Mouse (Mus musculus) CH12.LX (cell line): ENCODE measurements around the gene Tmc5. TPM values are rescaled to one million over a fixed set of nuclear protein-coding genes. Genes with fewer than 3 reads are reported as not detected.

ENCODE experiments used
- DNase-seq: peaks from one replicate; pipeline ENCODE4 v3.0.0-alpha.2; 2013; ENCODE audit errors: extremely low read depth
- H3K27ac ChIP-seq: 2 replicates; pipeline ENCODE4 v1.5.1; 2012; ENCODE audit warnings: low read depth, mild to moderate bottlenecking, control low read depth, moderate library complexity; ENCODE audit not compliant: insufficient read depth
- H3K27me3 ChIP-seq: replicated peaks from 2 replicates; pipeline ENCODE3; 2012; ENCODE audit warnings: inconsistent platforms
- H3K36me3 ChIP-seq, 2 experiments: replicated peaks in 1 of 2; 2 replicates each; pipeline versions ENCODE3 to v1.6.1; 2012; ENCODE audit warnings: inconsistent platforms in 1 of 2, low read length in 1 of 2, mild to moderate bottlenecking in 1 of 2, mixed read lengths in 1 of 2, moderate library complexity in 1 of 2; ENCODE audit not compliant: control insufficient read depth in 1 of 2, insufficient read depth in 1 of 2
- H3K4me1 ChIP-seq, 2 experiments: 2 replicates each; pipeline ENCODE4 v1.6.1; 2012; ENCODE audit warnings: inconsistent platforms in 1 of 2, moderate library complexity in 1 of 2; ENCODE audit not compliant: insufficient read depth in 2 of 2, control insufficient read depth in 1 of 2
- H3K4me2 ChIP-seq: 2 replicates; pipeline ENCODE4 v1.6.1; 2012; ENCODE audit warnings: low read depth, mild to moderate bottlenecking, control low read depth; ENCODE audit not compliant: poor library complexity, insufficient read depth, severe bottlenecking
- H3K4me3 ChIP-seq, 3 experiments: fragments of 150-350 bp in 1 of 3; sonication (generic) in 1 of 3; replicated peaks in 1 of 3; 2 replicates each; pipeline versions ENCODE3 to v1.5.1; 2011 to 2012; ENCODE audit warnings: low read depth in 2 of 3, low read length in 2 of 3, mild to moderate bottlenecking in 2 of 3, moderate library complexity in 2 of 3, control low read depth in 1 of 3, improper control_type of control experiment in 1 of 3, inconsistent platforms in 1 of 3, mixed read lengths in 1 of 3; ENCODE audit not compliant: poor library complexity in 1 of 3
- H3K79me2 ChIP-seq: replicated peaks from 2 replicates; pipeline ENCODE4 v1.6.1; 2012; ENCODE audit warnings: mild to moderate bottlenecking, moderate library complexity; ENCODE audit not compliant: control insufficient read depth, poor library complexity, insufficient read depth, severe bottlenecking; ENCODE audit errors: extremely low read depth
- H3K9ac ChIP-seq: 2 replicates; pipeline ENCODE4 v1.6.1; 2012; ENCODE audit warnings: low read depth, mild to moderate bottlenecking, control low read depth, moderate library complexity; ENCODE audit not compliant: insufficient read depth
- H3K9me3 ChIP-seq: replicated peaks from 2 replicates; pipeline ENCODE3; 2012; ENCODE audit warnings: low read length, inconsistent platforms, mixed read lengths
- BHLHE40 ChIP-seq: IDR thresholded peaks from 2 replicates; pipeline ENCODE4 v1.6.1; 2011; ENCODE audit warnings: mild to moderate bottlenecking, low read depth, low read length, improper control_type of control experiment
- CTCF ChIP-seq, 2 experiments: IDR thresholded peaks in 1 of 2; conservative IDR thresholded peaks in 1 of 2; 2 replicates each; pipeline ENCODE4 v1.5.1; 2011 to 2012; ENCODE audit warnings: low read depth in 2 of 2, low read length in 2 of 2, improper control_type of control experiment in 1 of 2, inconsistent platforms in 1 of 2, mild to moderate bottlenecking in 1 of 2, moderate library complexity in 1 of 2
- ELF1 ChIP-seq: IDR thresholded peaks from 2 replicates; pipeline ENCODE4 v1.6.1; 2014; ENCODE audit warnings: low read depth, mild to moderate bottlenecking, inconsistent platforms, low read length, improper control_type of control experiment
- EP300 ChIP-seq: IDR thresholded peaks from 2 replicates; pipeline ENCODE4 v1.6.1; 2011; ENCODE audit warnings: low read length, improper control_type of control experiment
- HCFC1 ChIP-seq: IDR thresholded peaks from 2 replicates; pipeline ENCODE4 v1.6.1; 2012; ENCODE audit warnings: low read depth, mild to moderate bottlenecking, inconsistent platforms, low read length, improper control_type of control experiment
- JUN ChIP-seq: IDR thresholded peaks from 2 replicates; pipeline ENCODE4 v1.6.1; 2011; ENCODE audit warnings: low read depth, mild to moderate bottlenecking, low read length, improper control_type of control experiment, moderate library complexity; ENCODE audit not compliant: insufficient read depth
- JUND ChIP-seq: conservative IDR thresholded peaks from 2 replicates; pipeline ENCODE4 v1.6.1; 2011; ENCODE audit warnings: low read depth, low read length, improper control_type of control experiment
- KAT2A ChIP-seq: IDR thresholded peaks from 2 replicates; pipeline ENCODE4 v1.6.1; 2012; ENCODE audit warnings: low read length, improper control_type of control experiment, inconsistent platforms; ENCODE audit not compliant: insufficient replicate concordance
- MAFK ChIP-seq: IDR thresholded peaks from 2 replicates; pipeline ENCODE4 v1.6.1; 2011; ENCODE audit warnings: low read length, improper control_type of control experiment; ENCODE audit not compliant: insufficient replicate concordance
- MAZ ChIP-seq: IDR thresholded peaks from 2 replicates; pipeline ENCODE4 v1.6.1; 2012; ENCODE audit warnings: low read depth, mild to moderate bottlenecking, inconsistent platforms, low read length, improper control_type of control experiment, moderate library complexity
- MXI1 ChIP-seq: IDR thresholded peaks from 2 replicates; pipeline ENCODE4 v1.6.1; 2011; ENCODE audit warnings: mild to moderate bottlenecking, low read depth, low read length, improper control_type of control experiment
- NELFE ChIP-seq: IDR thresholded peaks from 2 replicates; pipeline ENCODE4 v1.6.1; 2011; ENCODE audit warnings: low read depth, low read length, improper control_type of control experiment
- NRF1 ChIP-seq: IDR thresholded peaks from 2 replicates; pipeline ENCODE4 v1.6.1; 2014; ENCODE audit warnings: low read depth, mild to moderate bottlenecking, inconsistent platforms, low read length, improper control_type of control experiment, moderate library complexity
- POLR2A ChIP-seq: IDR thresholded peaks from 2 replicates; pipeline ENCODE4 v1.6.1; 2011; ENCODE audit warnings: low read depth, mild to moderate bottlenecking, improper control_type of control experiment, low read length
- POLR2AphosphoS2 ChIP-seq: IDR thresholded peaks from 2 replicates; pipeline ENCODE4 v1.6.1; 2011; ENCODE audit warnings: low read depth, low read length, improper control_type of control experiment
- RAD21 ChIP-seq: IDR thresholded peaks from 2 replicates; pipeline ENCODE4 v1.6.1; 2011; ENCODE audit warnings: low read depth, mild to moderate bottlenecking, low read length, improper control_type of control experiment, moderate library complexity
- SIN3A ChIP-seq: IDR thresholded peaks from 2 replicates; pipeline ENCODE4 v1.6.1; 2012; ENCODE audit warnings: low read length, improper control_type of control experiment, inconsistent platforms
- SMC3 ChIP-seq: IDR thresholded peaks from 2 replicates; pipeline ENCODE4 v1.6.1; 2011; ENCODE audit warnings: low read depth, low read length, improper control_type of control experiment
- TBP ChIP-seq: conservative IDR thresholded peaks from 2 replicates; pipeline ENCODE4 v1.6.1; 2011; ENCODE audit warnings: low read depth, low read length, improper control_type of control experiment
- TCF12 ChIP-seq: IDR thresholded peaks from 2 replicates; pipeline ENCODE4 v1.6.1; 2014; ENCODE audit warnings: low read depth, mild to moderate bottlenecking, inconsistent platforms, low read length, improper control_type of control experiment
- USF1 ChIP-seq: IDR thresholded peaks from 2 replicates; pipeline ENCODE4 v1.6.1; 2014; ENCODE audit warnings: low read depth, mild to moderate bottlenecking, inconsistent platforms, low read length, improper control_type of control experiment
- USF2 ChIP-seq: conservative IDR thresholded peaks from 2 replicates; pipeline ENCODE4 v1.6.1; 2011; ENCODE audit warnings: low read depth, low read length, improper control_type of control experiment
- ZC3H11A ChIP-seq: IDR thresholded peaks from 2 replicates; pipeline ENCODE4 v1.6.1; 2012; ENCODE audit warnings: low read depth, mild to moderate bottlenecking, inconsistent platforms, low read length, improper control_type of control experiment
- ZKSCAN1 ChIP-seq: IDR thresholded peaks from 2 replicates; pipeline ENCODE4 v1.6.1; 2012; ENCODE audit warnings: low read depth, inconsistent platforms, low read length, improper control_type of control experiment, borderline replicate concordance
- ZNF384 ChIP-seq: IDR thresholded peaks from 2 replicates; pipeline ENCODE4 v1.6.1; 2012; ENCODE audit warnings: low read depth, low read length, improper control_type of control experiment, inconsistent platforms
- dilution Hi-C: fragments of 300-500 bp; cut with MboI; formaldehyde crosslinking; loops from 2 replicates; pipeline ENCODE4 v1.14.3; 2020; ENCODE audit warnings: low sequenced_read_pairs; ENCODE audit not compliant: extremely low pct_unique_long_range_greater_than_20kb, extremely low pct_ligation_motif_present
- in situ Hi-C: fragments of 300-500 bp; cut with MboI; formaldehyde crosslinking; loops from 3 replicates; pipeline ENCODE4 v1.14.3; 2019; ENCODE audit warnings: low sequenced_read_pairs, low pct_ligation_motif_present, low pct_unique_long_range_greater_than_20kb, mixed read lengths
- polyA plus RNA-seq: library from polyadenylated mRNA; unstranded; fragments of >175 nt; gene quantifications from 2 replicates; pipeline ENCODE4 v1.2.1, GENCODE M21; 2012; ENCODE audit warnings: low read depth; ENCODE audit not compliant: insufficient read length
- total RNA-seq, 2 experiments: library from RNA; depleted of rRNA; stranded (reverse); fragments of 300-350 nt in 1 of 2; fragments of >200 nt in 1 of 2; gene quantifications; 2 replicates each; pipeline ENCODE4 v1.2.3; 2012 to 2014

Tmc5 gene
- not detected in 2 replicates for total RNA-seq (2012; rRNA removed)
- total RNA-seq (2014; rRNA removed) = not detected in 2 replicates
- polyA plus RNA-seq = 0.08 TPM in 1 of 2 replicates, not detected in the other

- no peak for DNase-seq
- H3K4me3 ChIP-seq = no peak within 1 kb of the TSS
- H3K4me2 ChIP-seq = no peak within 1 kb of the TSS
- TF ChIP-seq USF2 (no peak), JUND (no peak), JUN (no peak), TBP (no peak), NELFE (no peak), EP300 (no peak), HCFC1 (no peak), MXI1 (no peak), POLR2A (no peak), ZKSCAN1 (no peak), BHLHE40 (no peak), ZC3H11A (no peak)
- dilution Hi-C loops (no loop called here), in situ Hi-C loops (loop anchor here (10.0 kb wide), 1 partner anchor 88 kb away; no protein-coding TSS in a partner anchor)
- peaks cover 54% of the 10 kb centered on the region for H3K27me3 ChIP-seq
- no peak within 1 kb of the TSS for H3K9ac ChIP-seq
- no peaks in the 10 kb centered on the region for H3K36me3 ChIP-seq
- peaks cover 2 to 29% of the 10 kb centered on the region in 2 experiments; a peak in 2 of 4 replicates for H3K4me1 ChIP-seq
- no peaks in the 10 kb centered on the region for H3K9me3 ChIP-seq
- no peaks in the 10 kb centered on the region for H3K79me2 ChIP-seq
- H3K27ac ChIP-seq = no peak within 1 kb of the TSS
Measured at GRCm38 (mm10) chr7:118597201-118597600, at the start of gene Tmc5. TSS of gene Tmc5 (plus strand) at chr7:118597297.

GRCm38 (mm10) chr7:118547451-118547850 is 49.6 kb upstream of the Tmc5 start:
- Histone ChIP-seq H3K4me1 (peaks cover 0 to 5% of the 10 kb centered on the region in 2 experiments; a peak in 1 of 4 replicates), H3K9me3 (no peaks in the 10 kb centered on the region), H3K4me2 (no peak overlapping the region), H3K4me3 (no peak overlapping the region), H3K27ac (no peak overlapping the region), H3K27me3 (peaks cover 25% of the 10 kb centered on the region), H3K36me3 (no peaks in the 10 kb centered on the region), H3K9ac (no peak overlapping the region), H3K79me2 (no peaks in the 10 kb centered on the region)
- DNase-seq = no peak
- TF ChIP-seq BHLHE40 = peak; percentile 49
- no peak for TF ChIP-seq SIN3A
- dilution Hi-C loops = no loop called here
- in situ Hi-C loops = no loop called here

- Histone ChIP-seq H3K27ac (no peak overlapping the region), H3K4me1 (no peaks in the 10 kb centered on the region), H3K4me3 (no peak overlapping the region), H3K9ac (no peak overlapping the region), H3K9me3 (peaks cover 4% of the 10 kb centered on the region), H3K79me2 (no peaks in the 10 kb centered on the region), H3K4me2 (no peak overlapping the region), H3K27me3 (peaks cover 13% of the 10 kb centered on the region), H3K36me3 (no peaks in the 10 kb centered on the region)
- in situ Hi-C loops = no loop called here
- TF ChIP-seq KAT2A (no peak), EP300 (no peak), SMC3 (peak; percentile 18; the same call in 1 of the 2 replicates), RAD21 (peak; percentile 2), NRF1 (no peak), MAFK (no peak), CTCF (conservative IDR thresholded peaks at IDR 0.05 in 1 of 2, IDR thresholded peaks at IDR 0.05 in 1 of 2; ENCODE audit: low read depth in 2 of 2, low read length in 2 of 2) (peak in 1 of 2 experiments; percentile 43; a peak in 2 of 4 replicates), TBP (no peak), ELF1 (no peak), BHLHE40 (no peak), MXI1 (no peak), MAZ (no peak), TCF12 (no peak), ZNF384 (no peak), POLR2AphosphoS2 (no peak), HCFC1 (no peak), USF1 (no peak), JUN (no peak)
- dilution Hi-C loops = no loop called here
- no peak for DNase-seq
Measured at GRCm38 (mm10) chr7:118553881-118554280, 43.2 kb upstream of the Tmc5 start.
